Mouse (Mus musculus) liver, embryonic 16.5 days (tissue): ENCODE measurements at regions not wholly inside any gene's neighbourhood (a gene's known extent, or its start where the extent isn't known, plus 50 kb on each side); places are given as distances from the start of the nearest gene placed in this dataset.

Experiments used
- ATAC-seq: fragments of 200-750 bp; cut with Nextera tagmentation; 2 replicates; pipeline ENCODE4 v1.8.0; 2017; ENCODE audit warnings: low read depth, mild to moderate bottlenecking, moderate number of reproducible peaks, moderate library complexity
- H3K27ac ChIP-seq: fragments of 300-500 bp; sonication (generic); 2 replicates; pipeline ENCODE4 v1.5.1; 2014; ENCODE audit warnings: mild to moderate bottlenecking, low read length
- H3K27me3 ChIP-seq: fragments of 300-500 bp; sonication (generic); 2 replicates; pipeline ENCODE4 v1.6.1; 2014; ENCODE audit warnings: low read depth, low read length, mixed read lengths; ENCODE audit not compliant: control insufficient read depth, insufficient read depth
- H3K36me3 ChIP-seq: fragments of 300-500 bp; sonication (generic); 2 replicates; pipeline ENCODE4 v1.6.1; 2014; ENCODE audit warnings: mild to moderate bottlenecking; ENCODE audit not compliant: control insufficient read depth, insufficient read depth
- H3K4me1 ChIP-seq: fragments of 300-500 bp; sonication (generic); 2 replicates; pipeline ENCODE4 v1.6.1; 2014; ENCODE audit warnings: low read depth, low read length, mixed read lengths; ENCODE audit not compliant: control insufficient read depth
- H3K4me2 ChIP-seq: fragments of 300-500 bp; sonication (generic); 2 replicates; pipeline ENCODE4 v1.6.1; 2014; ENCODE audit warnings: low read depth, low read length, mixed read lengths
- H3K4me3 ChIP-seq: fragments of 300-500 bp; sonication (generic); 2 replicates; pipeline ENCODE4 v1.5.1; 2014; ENCODE audit warnings: low read depth, mild to moderate bottlenecking, low read length
- H3K9ac ChIP-seq: fragments of 300-500 bp; sonication (generic); 2 replicates; pipeline ENCODE4 v1.6.1; 2014; ENCODE audit warnings: low read depth, low read length
- H3K9me3 ChIP-seq: fragments of 300-500 bp; sonication (generic); replicated peaks from 2 replicates; pipeline ENCODE4 v1.6.1; 2016; ENCODE audit warnings: low read length; ENCODE audit not compliant: control insufficient read depth
- WGBS: fragments of 180-500 bp; shearing (Covaris S2); extraction: QIAGEN DNeasy Blood & Tissue Kit; methylation state at CpG from one replicate; pipeline ENCODE4 v1.1.7; 2014; ENCODE audit not compliant: insufficient replicate concordance; 5-methylcytosine and 5-hydroxymethylcytosine counted together

DNA sequence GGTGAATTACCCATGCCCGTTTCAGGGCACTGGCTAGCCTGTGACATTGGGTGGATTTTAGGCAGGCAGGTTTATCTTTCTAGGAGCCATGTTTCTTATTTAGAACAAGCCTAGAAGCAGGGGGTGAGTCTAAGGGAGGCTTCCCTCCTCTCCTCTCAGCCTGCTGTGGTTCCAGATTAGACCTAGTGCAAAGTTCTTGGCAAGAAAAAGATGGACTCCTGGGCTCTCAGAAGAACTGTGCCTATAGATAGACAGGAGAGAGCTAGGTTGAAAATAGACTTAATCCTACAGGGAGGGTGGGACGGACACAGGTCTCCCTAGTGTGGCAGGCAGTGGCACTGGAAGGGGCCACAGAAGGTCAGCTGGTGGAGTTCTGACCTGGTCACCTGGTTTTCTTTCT lies 95.3 kb downstream of the Chst1 start:
- Histone ChIP-seq H3K4me2 (no peak overlapping the region), H3K4me1 (no peaks in the 10 kb centered on the region), H3K9ac (no peak overlapping the region), H3K9me3 (no peaks in the 10 kb centered on the region), H3K27me3 (no peaks in the 10 kb centered on the region), H3K4me3 (no peak overlapping the region), H3K27ac (no peak overlapping the region), H3K36me3 (no peaks in the 10 kb centered on the region)
- 56% methylated on average over 2 of the region's 2 CpGs for WGBS
- ATAC-seq: no peak

DNA sequence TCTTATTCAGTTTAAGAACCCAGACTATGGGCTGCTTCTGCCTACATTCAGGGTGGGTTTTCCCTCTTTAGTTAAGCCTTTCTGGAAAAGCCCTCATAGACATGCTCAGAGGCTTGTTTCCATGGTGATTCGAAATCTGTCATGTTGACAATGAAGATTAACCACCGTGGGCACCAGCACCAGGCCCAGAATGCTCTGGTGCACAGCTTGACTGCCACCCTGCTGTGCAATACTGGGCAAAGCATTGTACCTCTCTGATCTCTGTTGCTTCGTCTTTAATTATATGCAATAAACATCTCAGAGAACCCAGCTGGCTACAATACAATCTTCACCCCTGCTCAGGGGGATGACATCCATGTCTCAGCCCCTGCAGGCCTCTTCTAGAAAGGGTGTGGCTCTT lies 96.4 kb downstream of the Chst1 start:
- no peaks in the 10 kb centered on the region for H3K9me3 ChIP-seq
- WGBS: 41% methylated on average over 3 of the region's 3 CpGs
- H3K4me1 ChIP-seq: no peaks in the 10 kb centered on the region
- H3K4me2 ChIP-seq: no peak overlapping the region
- no peak for ATAC-seq
- H3K27ac ChIP-seq: no peak overlapping the region
- H3K9ac ChIP-seq: no peak overlapping the region
- no peak overlapping the region for H3K4me3 ChIP-seq
- no peaks in the 10 kb centered on the region for H3K27me3 ChIP-seq
- no peaks in the 10 kb centered on the region for H3K36me3 ChIP-seq

DNA sequence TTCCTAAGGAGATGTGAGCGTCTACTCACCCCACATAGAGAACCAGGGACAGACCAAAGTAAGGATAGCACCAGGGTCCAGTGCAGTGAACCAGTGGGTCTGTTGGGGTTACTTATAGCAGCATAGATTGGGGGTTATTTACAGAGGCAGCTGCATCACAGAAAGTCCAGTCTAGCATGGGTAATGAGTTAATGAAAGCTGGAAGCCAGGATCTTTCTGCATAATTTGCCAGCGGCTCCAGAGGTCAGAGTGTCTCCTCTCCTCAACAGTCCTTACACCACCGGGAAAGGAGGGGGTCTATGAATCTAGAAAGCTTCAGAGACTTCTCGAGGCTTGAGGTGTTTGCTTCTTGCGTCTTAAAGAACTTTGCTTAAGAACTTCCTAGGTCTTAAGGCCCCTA lies 98.2 kb downstream of the Chst1 start:
- no peak overlapping the region for H3K4me2 ChIP-seq
- H3K36me3 ChIP-seq: no peaks in the 10 kb centered on the region
- H3K27me3 ChIP-seq: no peaks in the 10 kb centered on the region
- H3K27ac ChIP-seq: no peak overlapping the region
- 59% methylated on average over 5 of the region's 5 CpGs for WGBS
- no peaks in the 10 kb centered on the region for H3K9me3 ChIP-seq
- H3K9ac ChIP-seq: no peak overlapping the region
- H3K4me3 ChIP-seq: no peak overlapping the region
- no peaks in the 10 kb centered on the region for H3K4me1 ChIP-seq
- ATAC-seq: no peak

DNA sequence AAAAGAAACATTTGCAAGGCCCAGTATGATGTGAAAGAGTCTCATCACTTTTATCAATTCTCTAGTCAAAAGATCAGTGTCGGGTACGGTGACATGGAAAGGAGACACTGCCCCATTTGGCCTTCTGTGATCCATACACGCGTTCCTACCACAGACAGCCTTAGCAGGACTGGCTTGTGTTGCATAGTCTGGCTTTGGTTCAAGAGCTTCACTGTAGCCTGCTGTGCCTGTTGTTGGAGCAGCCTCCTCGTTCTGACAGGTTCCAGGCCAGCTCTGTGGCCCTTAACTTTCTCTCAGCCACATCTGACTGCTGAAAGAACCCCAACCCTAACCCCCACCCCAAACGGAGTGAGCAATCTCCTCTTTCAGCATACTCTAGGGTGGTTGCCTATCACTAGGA lies 99.9 kb downstream of the Chst1 start:
- Histone ChIP-seq H3K27ac (no peak overlapping the region), H3K9me3 (no peaks in the 10 kb centered on the region), H3K9ac (no peak overlapping the region), H3K4me1 (no peaks in the 10 kb centered on the region), H3K36me3 (no peaks in the 10 kb centered on the region), H3K4me3 (no peak overlapping the region), H3K27me3 (no peaks in the 10 kb centered on the region), H3K4me2 (no peak overlapping the region)
- ATAC-seq: no peak
- 61% methylated on average over 6 of the region's 6 CpGs for WGBS

DNA sequence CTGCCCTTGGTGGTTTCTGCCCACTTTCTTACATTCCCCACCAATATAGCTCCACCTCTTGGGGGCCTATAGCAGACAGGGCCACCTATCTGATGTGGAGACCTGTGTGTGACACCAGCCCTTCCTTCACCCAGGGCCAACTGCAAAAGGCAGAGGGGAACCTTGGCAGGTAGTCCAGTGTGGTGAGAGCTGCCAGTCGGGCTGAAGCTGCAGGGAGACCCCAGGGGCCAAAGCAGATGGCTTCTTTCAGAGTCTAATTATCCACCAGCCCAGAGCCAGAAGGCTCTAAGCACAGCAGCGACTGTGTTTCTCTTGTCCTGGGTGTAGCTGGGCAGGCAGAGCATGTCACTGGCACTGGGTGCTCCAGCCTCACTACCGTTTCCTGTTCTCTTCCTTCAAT lies 104.5 kb downstream of the Chst1 start:
- H3K36me3 ChIP-seq: no peaks in the 10 kb centered on the region

DNA sequence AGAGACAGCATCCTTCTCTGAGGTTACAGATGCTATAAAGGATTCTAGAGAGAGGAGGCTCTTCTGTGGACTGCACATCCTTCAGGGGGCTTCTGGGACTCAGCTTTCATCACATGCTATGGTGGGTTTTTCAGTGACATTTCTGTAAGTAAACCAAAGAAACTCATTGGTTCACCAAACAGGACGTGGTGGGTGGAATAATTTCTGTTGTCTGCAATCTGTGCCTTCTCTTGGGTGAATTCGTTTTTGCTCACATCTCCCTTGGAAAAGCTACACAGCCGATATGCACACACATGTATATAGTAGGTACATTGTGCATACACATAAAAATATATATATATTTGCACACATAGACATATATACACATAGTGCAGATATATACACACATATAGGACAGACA lies 110.2 kb downstream of the Chst1 start:
- no peak overlapping the region for H3K9ac ChIP-seq
- H3K4me2 ChIP-seq: no peak overlapping the region
- no peak for ATAC-seq
- no peaks in the 10 kb centered on the region for H3K36me3 ChIP-seq
- no peaks in the 10 kb centered on the region for H3K27me3 ChIP-seq
- no peak overlapping the region for H3K4me3 ChIP-seq
- no peaks in the 10 kb centered on the region for H3K4me1 ChIP-seq
- H3K9me3 ChIP-seq: no peaks in the 10 kb centered on the region
- WGBS: 69% methylated on average over 3 of the region's 3 CpGs
- H3K27ac ChIP-seq: no peak overlapping the region

More for the DNA sequence above, 104.5 kb downstream of the Chst1 start:
- Histone ChIP-seq H3K4me2 (no peak overlapping the region), H3K9me3 (no peaks in the 10 kb centered on the region), H3K4me3 (no peak overlapping the region), H3K9ac (no peak overlapping the region), H3K4me1 (no peaks in the 10 kb centered on the region), H3K27ac (no peak overlapping the region), H3K27me3 (no peaks in the 10 kb centered on the region)
- 42% methylated on average over 3 of the region's 3 CpGs for WGBS
- no peak for ATAC-seq

DNA sequence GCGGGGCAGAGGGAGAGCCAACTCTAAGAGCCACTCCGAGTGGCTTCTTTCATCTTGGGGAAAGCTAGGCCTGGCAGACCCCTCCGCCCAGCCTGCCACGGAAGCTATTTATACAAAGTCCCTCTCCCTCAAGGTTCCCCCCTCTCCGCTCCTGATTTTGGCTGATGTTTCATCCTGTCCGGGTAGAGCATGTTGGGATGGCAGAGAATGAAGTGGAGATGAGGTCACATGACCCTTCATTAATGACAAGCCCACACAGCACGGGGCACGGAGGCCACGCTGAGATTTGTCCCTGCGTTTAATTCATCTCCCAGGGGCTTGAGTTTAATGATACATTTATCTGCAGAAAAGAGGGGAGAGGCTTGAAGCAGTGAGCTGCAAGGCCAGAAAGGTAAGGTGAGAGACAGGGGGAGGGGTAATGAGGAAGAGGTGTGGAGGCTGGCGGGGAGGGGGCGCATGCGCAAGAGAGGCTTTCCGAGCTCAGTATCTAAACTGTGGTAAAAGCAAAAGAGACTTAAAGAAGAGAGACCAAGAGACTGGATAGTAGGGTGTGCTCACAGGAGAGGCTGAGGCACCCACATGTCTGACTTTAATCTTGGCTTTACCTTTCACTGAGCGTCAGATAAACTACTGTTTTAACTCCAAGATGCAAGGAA lies 111.7 kb downstream of the Chst1 start:
- no peaks in the 10 kb centered on the region for H3K4me1 ChIP-seq
- H3K27me3 ChIP-seq: no peaks in the 10 kb centered on the region
- no peaks in the 10 kb centered on the region for H3K9me3 ChIP-seq
- no peak overlapping the region for H3K27ac ChIP-seq
- WGBS: 23% methylated on average over 15 of the region's 15 CpGs
- no peak overlapping the region for H3K4me2 ChIP-seq
- no peak overlapping the region for H3K4me3 ChIP-seq
- ATAC-seq: no peak
- H3K36me3 ChIP-seq: no peaks in the 10 kb centered on the region
- no peak overlapping the region for H3K9ac ChIP-seq

DNA sequence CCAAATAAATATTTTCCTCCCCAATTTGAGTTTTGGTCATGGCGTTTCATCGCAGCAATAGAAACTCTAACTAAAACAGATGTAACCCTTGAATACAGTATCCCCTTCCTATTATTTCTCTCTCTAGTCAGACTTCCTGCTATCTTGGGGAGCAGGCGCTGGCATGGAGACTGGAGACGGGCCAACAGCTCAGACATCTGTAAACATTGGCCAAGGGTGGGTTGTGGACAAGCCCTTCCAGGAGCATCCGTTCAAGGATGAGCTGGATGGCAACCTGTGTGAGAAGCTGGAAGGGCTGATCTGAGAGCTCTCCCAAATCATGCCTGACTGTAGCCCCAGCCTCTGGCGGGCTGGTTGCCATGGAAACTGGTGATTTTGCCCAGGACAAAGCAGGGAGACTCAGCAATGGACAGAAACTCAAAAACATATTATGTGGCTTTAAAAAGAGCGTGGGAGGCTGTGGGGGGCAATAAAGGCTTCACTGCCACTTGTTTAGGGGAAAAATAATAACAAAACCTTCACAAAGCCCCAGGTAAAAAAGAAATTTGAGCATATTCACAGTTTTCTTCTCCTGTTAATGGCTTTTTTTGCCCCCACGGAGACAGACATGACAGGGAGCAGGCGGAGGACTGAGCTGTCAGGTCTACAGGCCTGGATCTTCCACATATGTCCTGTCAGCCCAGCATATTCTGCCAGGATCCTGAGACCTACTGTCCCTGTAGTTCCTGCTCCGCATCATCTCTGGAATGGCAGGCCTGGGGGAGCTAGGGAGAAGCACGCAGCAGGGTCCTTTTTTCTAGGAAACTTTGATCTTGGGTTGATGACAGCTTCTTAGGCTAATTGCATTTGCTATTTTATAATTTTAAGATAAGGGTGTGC lies 113.0 kb downstream of the Chst1 start:
- no peak overlapping the region for H3K27ac ChIP-seq
- no peaks in the 10 kb centered on the region for H3K4me1 ChIP-seq
- no peaks in the 10 kb centered on the region for H3K9me3 ChIP-seq
- H3K36me3 ChIP-seq: no peaks in the 10 kb centered on the region
- no peak overlapping the region for H3K9ac ChIP-seq
- no peak overlapping the region for H3K4me2 ChIP-seq
- no peaks in the 10 kb centered on the region for H3K27me3 ChIP-seq
- ATAC-seq: no peak
- no peak overlapping the region for H3K4me3 ChIP-seq
- WGBS: 60% methylated on average over 11 of the region's 11 CpGs

DNA sequence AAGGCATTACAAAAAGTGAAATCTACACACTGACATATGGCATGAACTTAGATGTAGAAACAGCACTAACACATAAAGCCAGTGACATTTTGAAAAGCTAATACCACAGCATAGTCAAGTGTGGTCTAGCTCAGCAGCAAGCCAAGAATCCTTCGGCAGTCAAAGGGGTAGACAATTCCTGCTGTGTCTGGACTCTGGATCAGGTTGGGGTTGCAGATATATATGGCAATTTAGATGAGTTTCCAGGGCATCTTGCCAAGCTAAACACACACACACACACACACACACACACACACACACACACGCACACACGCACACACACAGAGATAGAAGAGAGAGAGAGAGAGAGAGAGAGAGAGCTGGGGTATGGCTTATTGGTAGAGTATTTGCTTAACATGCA lies 118.2 kb downstream of the Chst1 start:
- no peak for ATAC-seq
- no peaks in the 10 kb centered on the region for H3K9me3 ChIP-seq
- 58% methylated on average over 3 of the region's 3 CpGs for WGBS
- H3K27me3 ChIP-seq: no peaks in the 10 kb centered on the region
- H3K9ac ChIP-seq: no peak overlapping the region
- no peak overlapping the region for H3K4me3 ChIP-seq
- H3K27ac ChIP-seq: no peak overlapping the region
- H3K4me1 ChIP-seq: no peaks in the 10 kb centered on the region
- H3K36me3 ChIP-seq: no peaks in the 10 kb centered on the region
- H3K4me2 ChIP-seq: no peak overlapping the region
